Mouse (Mus musculus): ENCODE measurements around the gene Ttbk2. TPM values are rescaled to one million over a fixed set of nuclear protein-coding genes. Genes with fewer than 3 reads are reported as not detected.

Gene Ttbk2
- total RNA-seq, 2 experiments from 2014 or later: 97.7 to 101 TPM

- intact Hi-C loops (cut with DNase I): no loop called here
- TF ChIP-seq CTCF (IDR thresholded peaks at IDR 0.05): no peak
- DNase-seq (ENCODE audit: extremely low spot score in 1 of 2, low spot score in 2 of 2): no peak
- no peak overlapping the region for H3K27ac ChIP-seq
- no peak overlapping the region for H3K4me3 ChIP-seq
Observed at GRCm38 (mm10) chr2:120852626-120853025, 2.2 kb upstream of the Ttbk2 start.

GRCm38 (mm10) chr2:120849449-120850423 lies 668 bp downstream of the Ttbk2 start, which contains the start of gene Cdan1:
TSS of gene Cdan1 (minus strand) at chr2:120850128.
- intact Hi-C loops (cut with DNase I): no loop called here
- H3K27ac ChIP-seq: peak within 1 kb of the TSS; percentile 86
- TF ChIP-seq CTCF (IDR thresholded peaks at IDR 0.05): no peak
- peak; percentile 48 to 53 for DNase-seq (ENCODE audit: extremely low spot score in 1 of 2, low spot score in 2 of 2)
- H3K4me3 ChIP-seq: peak within 1 kb of the TSS; percentile 76

GRCm38 (mm10) chr2:120845280-120845679 lies 5.1 kb downstream of the Ttbk2 start:
- DNase-seq (ENCODE audit: extremely low spot score in 1 of 2, low spot score in 2 of 2): no peak
- TF ChIP-seq CTCF (IDR thresholded peaks at IDR 0.05): no peak
- intact Hi-C loops (cut with DNase I): no loop called here
- H3K4me3 ChIP-seq: no peak overlapping the region
- H3K27ac ChIP-seq: no peak overlapping the region

- no peak overlapping the region for H3K4me3 ChIP-seq
- no peak overlapping the region for H3K27ac ChIP-seq
- DNase-seq (ENCODE audit: extremely low spot score in 1 of 2, low spot score in 2 of 2): no peak
- intact Hi-C loops (cut with DNase I): no loop called here
- TF ChIP-seq CTCF (IDR thresholded peaks at IDR 0.05): no peak
Observed at GRCm38 (mm10) chr2:120843990-120844389, 6.4 kb downstream of the Ttbk2 start.

GRCm38 (mm10) chr2:120841211-120841610 lies 9.2 kb downstream of the Ttbk2 start:
- DNase-seq (ENCODE audit: extremely low spot score in 1 of 2, low spot score in 2 of 2): no peak
- Histone ChIP-seq H3K27ac (no peak overlapping the region), H3K4me3 (no peak overlapping the region)
- intact Hi-C loops (cut with DNase I): no loop called here
- no peak for TF ChIP-seq CTCF (IDR thresholded peaks at IDR 0.05)

GRCm38 (mm10) chr2:120835167-120835566 lies 15.2 kb downstream of the Ttbk2 start:
- Histone ChIP-seq H3K27ac (no peak overlapping the region), H3K4me3 (no peak overlapping the region)
- TF ChIP-seq CTCF (IDR thresholded peaks at IDR 0.05): no peak
- no peak for DNase-seq (ENCODE audit: extremely low spot score in 1 of 2, low spot score in 2 of 2)
- intact Hi-C loops (cut with DNase I): no loop called here

- TF ChIP-seq CTCF (IDR thresholded peaks at IDR 0.05): no peak
- no peak overlapping the region for H3K4me3 ChIP-seq
- intact Hi-C loops (cut with DNase I): no loop called here
- no peak overlapping the region for H3K27ac ChIP-seq
- no peak for DNase-seq (ENCODE audit: extremely low spot score in 1 of 2, low spot score in 2 of 2)
Observed at GRCm38 (mm10) chr2:120826936-120827638, 23.3 kb downstream of the Ttbk2 start.

GRCm38 (mm10) chr2:120770265-120770935 lies 80.0 kb downstream of the Ttbk2 start:
- TF ChIP-seq CTCF (IDR thresholded peaks at IDR 0.05): no peak; the same call in 1 of the 2 replicates
- DNase-seq (ENCODE audit: extremely low spot score in 1 of 2, low spot score in 2 of 2): peak; percentile 22 to 37
- intact Hi-C loops (cut with DNase I): loop anchor here (2.0 kb wide), 1 partner anchor 102 kb away; no protein-coding TSS in a partner anchor
- Histone ChIP-seq H3K27ac (peak overlapping the region; percentile 58; the same call in 1 of the 2 replicates), H3K4me3 (no peak overlapping the region)

GRCm38 (mm10) chr2:120761922-120762321 lies 88.5 kb downstream of the Ttbk2 start:
- TF ChIP-seq CTCF (IDR thresholded peaks at IDR 0.05): no peak
- intact Hi-C loops (cut with DNase I): no loop called here
- Histone ChIP-seq H3K4me3 (no peak overlapping the region), H3K27ac (no peak overlapping the region)
- no peak for DNase-seq (ENCODE audit: extremely low spot score in 1 of 2, low spot score in 2 of 2)

GRCm38 (mm10) chr2:120748041-120748440 lies 102.4 kb downstream of the Ttbk2 start:
- no peak for TF ChIP-seq CTCF (IDR thresholded peaks at IDR 0.05)
- Histone ChIP-seq H3K4me3 (no peak overlapping the region), H3K27ac (no peak overlapping the region)
- intact Hi-C loops (cut with DNase I): no loop called here
- DNase-seq (ENCODE audit: extremely low spot score in 1 of 2, low spot score in 2 of 2): no peak

GRCm38 (mm10) chr2:120745496-120745895 lies 104.9 kb downstream of the Ttbk2 start:
- intact Hi-C loops (cut with DNase I): no loop called here
- DNase-seq (ENCODE audit: extremely low spot score in 1 of 2, low spot score in 2 of 2): no peak
- TF ChIP-seq CTCF (IDR thresholded peaks at IDR 0.05): no peak
- no peak overlapping the region for H3K4me3 ChIP-seq
- H3K27ac ChIP-seq: no peak overlapping the region

All from left cerebral cortex, adult 2 months (tissue).